Mouse (Mus musculus) adipocyte (in vitro differentiated cells): Measurements from ENCODE around the gene Zmiz2.
A peak's percentile ranks its signal among the peaks of the same experiment; 100 is the strongest.
"Not testable (repeated sequence)": the region's sequence is repeated elsewhere in the genome, so short reads cannot be mapped to it uniquely, and the experiment has no call there.

Source experiments
- DNase-seq: peaks from one replicate; pipeline ENCODE4 v3.0.0-alpha.2; 2016; ENCODE audit warnings: low spot score

Zmiz2 gene

GRCm38 (mm10) chr11:6388726-6389413 is at the start of gene Zmiz2:
TSS of gene Zmiz2 (plus strand) at chr11:6389074.
- peak; percentile 91 for DNase-seq

- no peak for DNase-seq
Observed at GRCm38 (mm10) chr11:6345956-6346355, 42.9 kb upstream of the Zmiz2 start.

- no peak for DNase-seq
Observed at GRCm38 (mm10) chr11:6346966-6347365, 41.9 kb upstream of the Zmiz2 start.

- no peak for DNase-seq
Observed at GRCm38 (mm10) chr11:6348681-6349200, 40.1 kb upstream of the Zmiz2 start.

GRCm38 (mm10) chr11:6349586-6349985 is 39.3 kb upstream of the Zmiz2 start:
- DNase-seq = no peak

GRCm38 (mm10) chr11:6355106-6355505 is 33.8 kb upstream of the Zmiz2 start:
- peak; percentile 20 for DNase-seq

- DNase-seq = no peak
Observed at GRCm38 (mm10) chr11:6364581-6365275, 24.1 kb upstream of the Zmiz2 start.

GRCm38 (mm10) chr11:6365885-6366284 is 23.0 kb upstream of the Zmiz2 start:
- peak; percentile 77 for DNase-seq

- no peak for DNase-seq
Observed at GRCm38 (mm10) chr11:6366434-6366833, 22.4 kb upstream of the Zmiz2 start.

- DNase-seq = no peak
Observed at GRCm38 (mm10) chr11:6367156-6367555, 21.7 kb upstream of the Zmiz2 start.

- DNase-seq = not testable (repeated sequence)
Observed at GRCm38 (mm10) chr11:6367986-6368385, 20.9 kb upstream of the Zmiz2 start.

- DNase-seq = peak; percentile 57
Observed at GRCm38 (mm10) chr11:6371376-6372155, 17.3 kb upstream of the Zmiz2 start.

GRCm38 (mm10) chr11:6372784-6373183 is 16.1 kb upstream of the Zmiz2 start:
- DNase-seq = no peak

- no peak for DNase-seq
Observed at GRCm38 (mm10) chr11:6380916-6381315, 8.0 kb upstream of the Zmiz2 start.

- no peak for DNase-seq
Observed at GRCm38 (mm10) chr11:6388126-6388725, 648 bp upstream of the Zmiz2 start.

GRCm38 (mm10) chr11:6389483-6389921 is 628 bp downstream of the Zmiz2 start:
- no peak for DNase-seq

- no peak for DNase-seq
Observed at GRCm38 (mm10) chr11:6390376-6391053, 1.6 kb downstream of the Zmiz2 start.

- DNase-seq = no peak
Observed at GRCm38 (mm10) chr11:6391516-6392276, 2.8 kb downstream of the Zmiz2 start.

GRCm38 (mm10) chr11:6392857-6393256 is 4.0 kb downstream of the Zmiz2 start:
- no peak for DNase-seq

- DNase-seq = no peak
Observed at GRCm38 (mm10) chr11:6393866-6394265, 5.0 kb downstream of the Zmiz2 start.

GRCm38 (mm10) chr11:6395565-6395964 is 6.7 kb downstream of the Zmiz2 start:
- no peak for DNase-seq
